Mouse (Mus musculus) cerebellum, adult 8-10 months (tissue): ENCODE data around the gene Pawr.
"Not testable (repeated sequence)": the region's sequence is repeated elsewhere in the genome, so short reads cannot be mapped to it uniquely, and the experiment has no call there.

Experiments used
- DNase-seq: peaks from one replicate; pipeline ENCODE4 v3.0.0; 2022

Gene Pawr

GRCm38 (mm10) chr10:108395229-108395628, 63.3 kb downstream of the Pawr start:
- no peak for DNase-seq

- DNase-seq = no peak
These were observed 63.7 kb downstream of the Pawr start for GRCm38 (mm10) chr10:108395647-108396046.

- DNase-seq = no peak
These were observed 70.8 kb downstream of the Pawr start for GRCm38 (mm10) chr10:108402751-108403150.

- no peak for DNase-seq
These were observed 71.5 kb downstream of the Pawr start for GRCm38 (mm10) chr10:108403366-108403865.

- no peak for DNase-seq
These were observed 72.2 kb downstream of the Pawr start for GRCm38 (mm10) chr10:108404087-108404486.

- DNase-seq = no peak
These were observed 73.2 kb downstream of the Pawr start for GRCm38 (mm10) chr10:108405076-108405475.

GRCm38 (mm10) chr10:108405931-108406330, 74.0 kb downstream of the Pawr start:
- no peak for DNase-seq

- DNase-seq = no peak
These were observed 75.2 kb downstream of the Pawr start for GRCm38 (mm10) chr10:108406798-108407754.

GRCm38 (mm10) chr10:108408025-108408424, 76.1 kb downstream of the Pawr start:
- no peak for DNase-seq

- DNase-seq = no peak
These were observed 76.5 kb downstream of the Pawr start for GRCm38 (mm10) chr10:108408437-108408836.

- DNase-seq = no peak
These were observed 77.1 kb downstream of the Pawr start for GRCm38 (mm10) chr10:108408986-108409385.

- DNase-seq = no peak
These were observed 77.6 kb downstream of the Pawr start for GRCm38 (mm10) chr10:108409529-108409928.

GRCm38 (mm10) chr10:108414936-108415635, 83.2 kb downstream of the Pawr start:
- DNase-seq = no peak

- DNase-seq = no peak
These were observed 85.5 kb downstream of the Pawr start for GRCm38 (mm10) chr10:108417448-108417847.

- no peak for DNase-seq
These were observed 98.6 kb downstream of the Pawr start for GRCm38 (mm10) chr10:108430553-108430952.

GRCm38 (mm10) chr10:108432194-108432593, 100.3 kb downstream of the Pawr start:
- DNase-seq = no peak

- DNase-seq = no peak
These were observed 102.1 kb downstream of the Pawr start for GRCm38 (mm10) chr10:108433976-108434375.

- no peak for DNase-seq
These were observed 103.7 kb downstream of the Pawr start for GRCm38 (mm10) chr10:108435616-108436015.

GRCm38 (mm10) chr10:108436365-108436764, 104.4 kb downstream of the Pawr start:
- DNase-seq = no peak

- DNase-seq = not testable (repeated sequence)
These were observed 108.3 kb downstream of the Pawr start for GRCm38 (mm10) chr10:108440251-108440650.

- DNase-seq = no peak
These were observed 112.3 kb downstream of the Pawr start for GRCm38 (mm10) chr10:108443931-108444876.

GRCm38 (mm10) chr10:108445123-108445522, 113.2 kb downstream of the Pawr start:
- DNase-seq = no peak

- no peak for DNase-seq
These were observed 113.7 kb downstream of the Pawr start for GRCm38 (mm10) chr10:108445606-108446005.
